Mouse (Mus musculus) erythroblast, embryonic 14.5 days (primary cell): ENCODE data around the gene Acp1.

Experiments used
- GATA1 ChIP-seq: IDR thresholded peaks from 2 replicates; pipeline ENCODE4 v1.6.1; 2012; ENCODE audit warnings: low read length, inconsistent platforms, mixed read lengths
- TAL1 ChIP-seq: IDR thresholded peaks from 3 replicates; pipeline ENCODE4 v1.6.1; 2012; ENCODE audit warnings: low read length, inconsistent platforms, mixed read lengths

DNA sequence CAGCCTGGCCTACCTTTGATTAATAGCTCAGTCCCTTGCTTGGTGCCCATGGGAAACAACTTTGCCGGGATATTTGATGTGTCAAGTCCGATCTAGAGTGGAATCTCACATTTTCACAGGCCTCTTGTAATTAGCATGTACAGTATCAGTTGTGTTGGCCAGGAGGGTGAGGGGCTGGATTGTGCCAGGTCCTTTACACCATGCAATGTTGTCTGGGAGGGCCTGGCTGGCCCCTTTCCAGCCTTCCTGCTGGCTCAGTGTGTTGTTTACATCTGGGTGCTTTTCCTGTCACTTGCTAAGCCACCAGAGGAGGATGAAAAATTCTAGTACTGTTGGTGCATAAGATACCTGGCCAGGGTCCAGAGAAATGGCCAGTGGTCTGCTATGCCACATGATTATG, 47.0 kb downstream of the Acp1 start:
- no peak for TF ChIP-seq TAL1
- TF ChIP-seq GATA1, result no peak
